Comparison of ENCODE assay signal across 19 mouse cellular contexts in genomic region chr17:11573666-11574065, GRCm38 (mm10).
DNase-seq lines count a peak whose midpoint lies in the region; ATAC-seq and TF ChIP-seq lines count a peak whose summit lies in the region.
"Had no signal": no experiment of that assay in that cellular context is flagged by ENCODE, and none has a peak within 500 bp of the region (broad histone marks: within the 10 kb centered on the region; RNA-seq: fewer than 3 reads in every experiment).

No protein-coding gene starts in this region.

- 0 out of 2 replicates have a peak overlapping the region, but pooled peaks have one; percentile 28 for H3K27ac ChIP-seq in forebrain, embryonic 15.5 days (replicated peaks)
- no peak overlapping the region for H3K27ac ChIP-seq in forebrain, embryonic 10.5 days
- H3K27ac ChIP-seq in cerebellum, adult 2 months (ENCODE audit: insufficient read depth, low read length), result no peak overlapping the region
- H3K27ac ChIP-seq: gastrocnemius, adult 2 months; hindbrain, embryonic 15.5 days; limb, embryonic 13.5 days; midbrain, embryonic 12.5 days had no signal

- no peak for TF ChIP-seq CTCF in cerebellum, adult 2 months (IDR thresholded peaks at IDR 0.05; ENCODE audit: borderline replicate concordance, insufficient read depth, low read depth, low read length)

- no peak for ATAC-seq in forebrain, embryonic 15.5 days (replicated peaks)
- ATAC-seq: liver, postnatal 0 days had no signal

- no peaks in the 10 kb centered on the region for H3K36me3 ChIP-seq in forebrain, embryonic 15.5 days
- no peaks in the 10 kb centered on the region for H3K36me3 ChIP-seq in forebrain, embryonic 10.5 days (replicated peaks)
- H3K36me3 ChIP-seq: hindbrain, embryonic 15.5 days; limb, embryonic 13.5 days; midbrain, embryonic 12.5 days had no signal

- no peak for TF ChIP-seq POLR2A in cerebellum, adult 2 months (IDR thresholded peaks at IDR 0.05; ENCODE audit: borderline replicate concordance, insufficient read depth, low read length)

- H3K4me1 ChIP-seq in forebrain, embryonic 15.5 days, result no peaks in the 10 kb centered on the region
- no peaks in the 10 kb centered on the region for H3K4me1 ChIP-seq in forebrain, embryonic 10.5 days
- no peaks in the 10 kb centered on the region for H3K4me1 ChIP-seq in cerebellum, adult 2 months (ENCODE audit: control insufficient read depth, insufficient read depth, low read length)
- H3K4me1 ChIP-seq: hindbrain, embryonic 15.5 days; midbrain, embryonic 12.5 days had no signal

- no peak overlapping the region for H3K4me2 ChIP-seq in forebrain, embryonic 15.5 days (replicated peaks)
- H3K4me2 ChIP-seq: hindbrain, embryonic 15.5 days; limb, embryonic 13.5 days; midbrain, embryonic 12.5 days had no signal

- H3K4me3 ChIP-seq in forebrain, embryonic 15.5 days, result no peak overlapping the region
- no peak overlapping the region for H3K4me3 ChIP-seq in forebrain, embryonic 10.5 days
- no peak overlapping the region for H3K4me3 ChIP-seq in cerebellum, adult 2 months (replicated peaks; ENCODE audit: insufficient read depth, low read depth, low read length)
- H3K4me3 ChIP-seq: gastrocnemius, adult 2 months; hindbrain, embryonic 15.5 days; limb, embryonic 13.5 days; midbrain, embryonic 12.5 days; myocyte had no signal

- no peaks in the 10 kb centered on the region for H3K9me3 ChIP-seq in forebrain, embryonic 15.5 days
- H3K9me3 ChIP-seq in forebrain, embryonic 10.5 days, result peaks cover 6% of the 10 kb centered on the region; the same call in 1 of the 2 replicates
- H3K9me3 ChIP-seq: hindbrain, embryonic 15.5 days; limb, embryonic 13.5 days; midbrain, embryonic 12.5 days had no signal

- WGBS in forebrain, embryonic 15.5 days, result 81% methylated on average over 9 of the region's 9 CpGs
- whole genome bisulfite sequencing in forebrain, embryonic 10.5 days, result 92% methylated on average over 9 of the region's 9 CpGs
- 93% methylated on average over 9 of the region's 9 CpGs for WGBS in cerebellum, adult 2 months

- no peak for DNase-seq in forebrain, embryonic 10.5 days (ENCODE audit: extremely low spot score, low spot score)
- peak; percentile 30 to 59 for DNase-seq in frontal cortex, postnatal 36 days (ENCODE audit: low spot score in 2 of 2)
- DNase-seq in layer of hippocampus, postnatal 25 days (ENCODE audit: extremely low spot score in 1 of 2, low spot score in 1 of 2), result peak; percentile 8 to 24
- DNase-seq in right cerebral cortex, postnatal 25 days, result peak; percentile 34
- DNase-seq in cerebellum, adult 18-20 months, result no peak
- no peak for DNase-seq in cerebellum, adult 2 months
- DNase-seq in thymus, postnatal 36 days, result no peak
- DNase-seq: adrenal gland, postnatal 10 days; cerebellum, postnatal 14 days; gastrocnemius, adult 2 months; kidney, adult 18-20 months; kidney, postnatal 36 days; liver, postnatal 0 days; lung, postnatal 4 days had no signal

- H3K9ac ChIP-seq in forebrain, embryonic 15.5 days (replicated peaks), result no peak overlapping the region
- H3K9ac ChIP-seq: hindbrain, embryonic 15.5 days; limb, embryonic 13.5 days; liver, postnatal 0 days; midbrain, embryonic 12.5 days had no signal

- no peaks in the 10 kb centered on the region for H3K27me3 ChIP-seq in forebrain, embryonic 15.5 days
- no peaks in the 10 kb centered on the region for H3K27me3 ChIP-seq in forebrain, embryonic 10.5 days (ENCODE audit: poor library complexity, severe bottlenecking)
- no peaks in the 10 kb centered on the region for H3K27me3 ChIP-seq in cerebellum, adult 2 months (ENCODE audit: control insufficient read depth, insufficient read depth, low read length)
- H3K27me3 ChIP-seq: hindbrain, embryonic 15.5 days; limb, embryonic 13.5 days; midbrain, embryonic 12.5 days had no signal

Comparison
In these comparisons a context has a peak if more than half of its experiments do, and no peak if none do; other contexts are left out.
1. DNase-seq: peak in frontal cortex, postnatal 36 days (2 of 2), layer of hippocampus, postnatal 25 days (2 of 2) and right cerebral cortex, postnatal 25 days (single experiment); none in forebrain, embryonic 10.5 days (single experiment), cerebellum, adult 18-20 months (0 of 2), cerebellum, adult 2 months (0 of 2) and thymus, postnatal 36 days (0 of 2).